ENCODE assay signal across 8 mouse cellular contexts in genomic region chr4:123662914-123663687, GRCm38 (mm10). TPM values are rescaled to one million over a fixed set of nuclear protein-coding genes. Genes with fewer than 3 reads are reported as not detected.
DNase-seq lines count a peak whose midpoint lies in the region; ATAC-seq and TF ChIP-seq lines count a peak whose summit lies in the region.

No protein-coding gene starts in this region.

- H3K4me2 ChIP-seq in intestine, postnatal 0 days (replicated peaks; ENCODE audit: low read depth) = peak overlapping the region; percentile 97

- H3K9me3 ChIP-seq in intestine, postnatal 0 days (ENCODE audit: control insufficient read depth) = no peaks in the 10 kb centered on the region
- H3K9me3 ChIP-seq in megakaryocyte, embryonic 14.5 days = no peaks in the 10 kb centered on the region

- no peaks in the 10 kb centered on the region for H3K36me3 ChIP-seq in intestine, postnatal 0 days (ENCODE audit: control insufficient read depth, insufficient read depth)
- no peaks in the 10 kb centered on the region for H3K36me3 ChIP-seq in megakaryocyte, embryonic 14.5 days (replicated peaks; ENCODE audit: low read length)

- peak; percentile 13 for DNase-seq in thymus, postnatal 4 days
- DNase-seq in thymus, postnatal 36 days = no peak
- DNase-seq in right cerebral cortex, postnatal 36 days (ENCODE audit: low spot score in 2 of 2) = no peak
- no peak for DNase-seq in left cerebral cortex, adult 9 months (ENCODE audit: low spot score in 2 of 2)
- DNase-seq in left cerebral cortex, adult 18-20 months (ENCODE audit: low spot score in 2 of 2) = no peak

- H3K4me3 ChIP-seq in embryonic fibroblast, embryonic 13.5 days (ENCODE audit: insufficient read depth, low read length) = peak overlapping the region; percentile 75
- H3K4me3 ChIP-seq in intestine, postnatal 0 days (ENCODE audit: low read depth, low read length) = peak overlapping the region; percentile 82
- peak overlapping the region; percentile 94 for H3K4me3 ChIP-seq in megakaryocyte, embryonic 14.5 days (replicated peaks)

- H3K9ac ChIP-seq in intestine, postnatal 0 days (ENCODE audit: low read depth, low read length) = peak overlapping the region; percentile 95; the same call in 1 of the 2 replicates

- H3K27ac ChIP-seq in embryonic fibroblast, embryonic 13.5 days (ENCODE audit: insufficient read depth, low read length) = no peak overlapping the region
- H3K27ac ChIP-seq in intestine, postnatal 0 days (ENCODE audit: low read depth, low read length) = peak overlapping the region; percentile 96; the same call in 1 of the 2 replicates

- no peaks in the 10 kb centered on the region for H3K27me3 ChIP-seq in intestine, postnatal 0 days (replicated peaks; ENCODE audit: control insufficient read depth, insufficient read depth, low read length)
- peaks cover 57% of the 10 kb centered on the region for H3K27me3 ChIP-seq in megakaryocyte, embryonic 14.5 days (replicated peaks)

- WGBS in intestine, postnatal 0 days = 15% methylated on average over 15 of the region's 15 CpGs

- TF ChIP-seq POLR2A in embryonic fibroblast, embryonic 13.5 days (IDR thresholded peaks at IDR 0.05; ENCODE audit: low read depth, low read length) = no peak

- TF ChIP-seq CTCF in embryonic fibroblast, embryonic 13.5 days (IDR thresholded peaks at IDR 0.05; ENCODE audit: borderline replicate concordance, insufficient read depth, low read length) = no peak
- TF ChIP-seq CTCF in intestine, postnatal 0 days (IDR thresholded peaks at IDR 0.05; ENCODE audit: low read depth) = no peak

- H3K4me1 ChIP-seq in embryonic fibroblast, embryonic 13.5 days (ENCODE audit: control insufficient read depth, insufficient read depth, low read length) = peaks cover 13% of the 10 kb centered on the region
- no peaks in the 10 kb centered on the region for H3K4me1 ChIP-seq in intestine, postnatal 0 days (replicated peaks; ENCODE audit: control insufficient read depth, insufficient read depth, low read length)
- H3K4me1 ChIP-seq in megakaryocyte, embryonic 14.5 days = peaks cover 42% of the 10 kb centered on the region

- no peak for ATAC-seq in intestine, postnatal 0 days

RNA-seq across cellular contexts. Expression of gene Macf1, which starts 21.1 kb away (rescaled TPM):
- 250 and 271 TPM in 2 replicates for polyA plus RNA-seq in embryonic fibroblast, embryonic 13.5 days (2011; ENCODE audit: insufficient read length, low read depth, missing spikeins)
- 17.3 and 22.8 TPM in 2 replicates for polyA plus RNA-seq in intestine, postnatal 0 days (2015; fragmentation: Nextera tagmentation; extraction: Ambion mirVana)
- 23.7 and 41.2 TPM in 2 replicates for polyA plus RNA-seq in megakaryocyte, embryonic 14.5 days (2012; ENCODE audit: insufficient read depth, low replicate concordance)
- 100 to 1,000 TPM; 213 to 220 TPM for total RNA-seq in left cerebral cortex, adult 18-20 months (2021)

RNA-seq across cellular contexts. Expression of gene Ndufs5, which starts 54.9 kb away (rescaled TPM):
- 124 and 148 TPM in 2 replicates for polyA plus RNA-seq in embryonic fibroblast, embryonic 13.5 days (2011; ENCODE audit: insufficient read length, low read depth, missing spikeins)
- polyA plus RNA-seq in intestine, postnatal 0 days (2015; fragmentation: Nextera tagmentation; extraction: Ambion mirVana) = 370 and 395 TPM in 2 replicates
- polyA plus RNA-seq in megakaryocyte, embryonic 14.5 days (2012; ENCODE audit: insufficient read depth, low replicate concordance) = 4.2 and 79.5 TPM in 2 replicates
- total RNA-seq in left cerebral cortex, adult 18-20 months (2021) = 100 to 1,000 TPM; 183 to 205 TPM
